Mouse (Mus musculus) frontal cortex, adult 2 months (tissue): ENCODE data around the gene Zfp667. TPM values are rescaled to one million over a fixed set of nuclear protein-coding genes. Genes with fewer than 3 reads are reported as not detected.
"Not testable (repeated sequence)": the region's sequence is repeated elsewhere in the genome, so short reads cannot be mapped to it uniquely, and the experiment has no call there.

Source experiments
- DNase-seq, 2 experiments: peaks; one replicate each; pipeline ENCODE4 v3.0.0; 2022; ENCODE audit warnings: low spot score in 1 of 2; ENCODE audit errors: extremely low spot score in 1 of 2
- polyA plus RNA-seq: library from polyadenylated mRNA; depleted of rRNA; stranded (reverse); fragments of >200 nt; gene quantifications from 2 replicates; pipeline ENCODE4 v1.2.3, GENCODE M21; 2012; rRNA removed

Zfp667 gene
- polyA plus RNA-seq, 1 experiment = 7.6 TPM

- not testable (repeated sequence) for DNase-seq
Observed at GRCm38 (mm10) chr7:6291121-6291520, 4.7 kb downstream of the Zfp667 start.

GRCm38 (mm10) chr7:6300796-6301195 is 14.4 kb downstream of the Zfp667 start:
- DNase-seq = not testable (repeated sequence)

DNA sequence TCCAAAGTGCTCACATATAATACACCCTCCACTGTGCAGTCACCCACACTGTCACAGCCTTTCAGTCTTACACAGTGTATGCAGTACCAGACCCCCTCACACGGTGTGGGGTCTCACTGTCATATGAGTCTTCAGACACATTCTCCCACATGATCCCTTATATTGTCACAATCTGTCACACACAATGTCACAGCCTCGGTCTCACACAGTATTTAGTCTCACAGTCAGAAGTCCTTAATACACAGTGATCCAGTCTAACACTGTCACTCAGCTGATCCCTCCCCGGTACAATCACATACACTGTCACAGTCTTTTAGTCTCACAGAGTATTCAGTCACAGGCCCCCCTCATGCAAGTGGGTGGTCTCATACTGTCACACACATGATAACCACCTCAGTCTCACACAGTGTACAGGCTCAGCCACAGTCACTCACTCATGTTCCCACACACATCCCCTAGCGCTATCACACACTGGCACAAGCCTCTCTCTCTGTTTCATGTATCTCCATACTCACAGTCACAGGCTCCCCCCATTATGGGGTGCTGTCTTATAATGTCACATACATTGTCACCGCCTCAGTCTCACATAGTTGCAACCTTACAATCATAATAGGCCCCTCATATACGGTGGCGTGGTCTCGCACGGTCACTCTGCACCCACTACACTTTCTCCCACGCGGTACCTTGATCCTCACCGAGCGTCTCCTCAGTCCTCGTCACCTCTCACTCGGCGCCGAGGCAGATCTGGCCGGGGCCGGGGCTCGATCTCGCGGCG is 44.3 kb downstream of the Zfp667 start:
- DNase-seq = peak; percentile 20 to 41

DNA sequence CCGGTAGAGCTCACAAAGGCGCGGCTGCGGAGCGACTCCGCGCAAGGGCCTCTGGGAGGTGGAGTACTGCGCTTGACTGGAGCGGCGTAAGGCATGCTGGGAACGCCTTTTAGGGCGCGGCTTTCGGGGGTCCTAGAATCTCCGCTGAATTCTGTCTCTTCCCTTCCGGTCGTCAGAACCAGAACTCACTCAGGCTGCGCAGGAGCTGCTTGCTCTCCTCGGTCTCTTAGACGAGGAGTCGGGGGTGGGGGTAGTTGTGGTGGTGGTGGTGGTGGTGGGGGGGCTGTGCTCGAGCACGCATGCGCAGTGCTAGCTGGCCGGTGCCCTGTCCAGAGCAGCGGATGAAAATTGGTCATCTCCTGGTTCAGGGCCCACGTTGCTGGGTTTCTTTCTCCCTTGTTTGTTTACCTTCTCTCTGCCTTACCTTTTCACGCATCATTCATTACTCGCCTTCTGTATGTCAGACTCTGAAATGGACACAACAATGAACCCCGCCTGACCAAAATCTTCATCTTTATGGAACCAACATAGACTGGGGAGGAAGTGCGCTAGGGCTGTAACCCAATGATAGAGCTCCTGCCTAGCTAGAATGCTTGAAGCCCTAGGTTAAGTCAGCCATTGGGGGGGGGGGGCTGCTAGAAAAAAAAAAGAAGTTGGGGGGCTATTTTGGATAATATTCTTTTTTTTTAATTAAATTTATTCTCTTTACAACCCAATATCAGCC is 45.0 kb downstream of the Zfp667 start, which contains the start of gene Zfp583:
Gene Zfp583 (minus strand): TSS at position 53 of the 724 bp plus-strand sequence.
- DNase-seq = peak; percentile 76 to 89

GRCm38 (mm10) chr7:6339865-6340264 is 53.5 kb downstream of the Zfp667 start:
- DNase-seq = no peak

- DNase-seq = peak; percentile 66 to 88
Observed at GRCm38 (mm10) chr7:6343501-6344071, 57.2 kb downstream of the Zfp667 start, which contains the start of gene Gm3854. Gm3854 (plus strand) TSS chr7:6343759.

DNA sequence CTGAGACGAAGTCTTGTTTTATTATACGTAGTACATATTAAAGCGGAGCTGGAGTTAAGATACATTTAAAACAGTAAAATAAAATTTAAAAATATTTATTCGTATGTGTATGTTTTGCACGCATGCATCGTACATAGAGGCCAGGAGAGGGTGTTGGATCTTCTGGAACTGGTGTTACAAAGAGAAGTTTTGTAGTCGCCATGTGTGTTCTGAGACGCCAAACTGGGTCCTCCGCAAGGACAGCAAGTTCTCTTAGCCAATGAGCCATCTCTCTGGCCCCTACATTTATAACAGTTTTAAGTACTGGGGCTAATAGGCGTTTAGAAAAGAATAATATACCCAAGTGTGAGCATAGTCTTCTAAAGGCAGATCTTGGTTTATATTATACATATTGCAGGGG is 57.7 kb downstream of the Zfp667 start:
- DNase-seq = no peak

Other genes with a start within 250 kb of the Zfp667 start
- not detected in 2 replicates for gene Nlrp4c, start 241.4 kb upstream of the Zfp667 start, polyA plus RNA-seq
- 33.4 and 33.9 TPM in 2 replicates for gene Zfp787, start 130.6 kb upstream of the Zfp667 start, polyA plus RNA-seq
- 49.2 and 50.3 TPM in 2 replicates for gene Zfp444, start 114.4 kb upstream of the Zfp667 start, polyA plus RNA-seq
- not detected in 2 replicates for gene Galp, start 89.5 kb upstream of the Zfp667 start, polyA plus RNA-seq
- gene Zscan5b, start 64.3 kb upstream of the Zfp667 start, polyA plus RNA-seq = not detected in 2 replicates
- gene Epp13, start 33.9 kb upstream of the Zfp667 start, polyA plus RNA-seq = not detected in 2 replicates
- gene Zfp583, start 44.7 kb downstream of the Zfp667 start, polyA plus RNA-seq = 6.8 and 8.1 TPM in 2 replicates
- 4.0 and 5.0 TPM in 2 replicates for gene Gm3854, start 57.2 kb downstream of the Zfp667 start, polyA plus RNA-seq
- 2.6 and 3.3 TPM in 2 replicates for gene Zfp78, start 76.7 kb downstream of the Zfp667 start, polyA plus RNA-seq
- 9.7 and 13.7 TPM in 2 replicates for gene Zfp28, start 96.7 kb downstream of the Zfp667 start, polyA plus RNA-seq
- gene Smim17, start 112.1 kb downstream of the Zfp667 start, polyA plus RNA-seq = 7.0 and 8.9 TPM in 2 replicates
- gene Gm20715, start 123.7 kb downstream of the Zfp667 start, polyA plus RNA-seq = 0.21 and 0.24 TPM in 2 replicates
- 3.4 TPM in 2 replicates for gene Olfr1344, start 152.1 kb downstream of the Zfp667 start, polyA plus RNA-seq
- gene Olfr1336, start 169.6 kb downstream of the Zfp667 start, polyA plus RNA-seq = 0.02 TPM in 1 of 2 replicates, not detected in the other
- not detected in 2 replicates for gene Olfr1346, start 180.5 kb downstream of the Zfp667 start, polyA plus RNA-seq
- gene Olfr5, start 200.4 kb downstream of the Zfp667 start, polyA plus RNA-seq = not detected in 2 replicates
- not detected in 2 replicates for gene Olfr1347, start 213.2 kb downstream of the Zfp667 start, polyA plus RNA-seq
- not detected in 2 replicates for gene Olfr1348, start 222.2 kb downstream of the Zfp667 start, polyA plus RNA-seq
- 0.08 TPM in 1 of 2 replicates, not detected in the other for gene Olfr1349, start 236.4 kb downstream of the Zfp667 start, polyA plus RNA-seq